Mouse (Mus musculus) regulatory T cell (primary cell): ENCODE results near the gene Atp2c2.

Experiments used
- in situ Hi-C: fragments of 300-600 bp; cut with MboI, MseI; formaldehyde crosslinking; loops from one replicate; pipeline ENCODE4 v1.15.1; 2025; ENCODE audit warnings: high pct_unique_total_duplicates

The Atp2c2 gene

GRCm38 (mm10) chr8:119742409-119742808 lies 42.6 kb downstream of the Atp2c2 start:
- in situ Hi-C loops: no loop called here

GRCm38 (mm10) chr8:119743291-119744026 lies 43.6 kb downstream of the Atp2c2 start:
- in situ Hi-C loops: no loop called here

- in situ Hi-C loops: no loop called here
Measured at GRCm38 (mm10) chr8:119744604-119745003, 44.8 kb downstream of the Atp2c2 start.

- in situ Hi-C loops: no loop called here
Measured at GRCm38 (mm10) chr8:119755238-119756146, 55.7 kb downstream of the Atp2c2 start.

GRCm38 (mm10) chr8:119756147-119756461 lies 56.3 kb downstream of the Atp2c2 start:
- in situ Hi-C loops: no loop called here

- in situ Hi-C loops: no loop called here
Measured at GRCm38 (mm10) chr8:119756538-119756937, 56.7 kb downstream of the Atp2c2 start.

GRCm38 (mm10) chr8:119761692-119762091 lies 61.9 kb downstream of the Atp2c2 start:
- in situ Hi-C loops: no loop called here

GRCm38 (mm10) chr8:119762226-119763220 lies 62.7 kb downstream of the Atp2c2 start:
- in situ Hi-C loops: no loop called here

- in situ Hi-C loops: no loop called here
Measured at GRCm38 (mm10) chr8:119765311-119765710, 65.5 kb downstream of the Atp2c2 start.

GRCm38 (mm10) chr8:119765761-119766444 lies 66.1 kb downstream of the Atp2c2 start:
- in situ Hi-C loops: no loop called here

- in situ Hi-C loops: loop anchor here (5.0 kb wide), 1 partner anchor 89 kb away; no protein-coding TSS in a partner anchor
Measured at GRCm38 (mm10) chr8:119776668-119777245, 76.9 kb downstream of the Atp2c2 start.

- in situ Hi-C loops: loop anchor here (5.0 kb wide), 1 partner anchor 90 kb away; no protein-coding TSS in a partner anchor
Measured at GRCm38 (mm10) chr8:119777765-119778164, 78.0 kb downstream of the Atp2c2 start.

GRCm38 (mm10) chr8:119778263-119778662 lies 78.5 kb downstream of the Atp2c2 start, which contains the start of gene Tldc1:
Tldc1 (minus strand) TSS chr8:119778416.
- in situ Hi-C loops: loop anchor here (5.0 kb wide), 1 partner anchor 91 kb away; no protein-coding TSS in a partner anchor

- in situ Hi-C loops: loop anchor here (5.0 kb wide), 1 partner anchor 92 kb away; no protein-coding TSS in a partner anchor
Measured at GRCm38 (mm10) chr8:119779013-119779737, 79.4 kb downstream of the Atp2c2 start.

- in situ Hi-C loops: loop anchor here (5.0 kb wide), 1 partner anchor 62 kb away; the partner anchor contains the start of gene Cotl1
Measured at GRCm38 (mm10) chr8:119780402-119781049, 80.7 kb downstream of the Atp2c2 start.

GRCm38 (mm10) chr8:119781086-119781840 lies 81.5 kb downstream of the Atp2c2 start:
- in situ Hi-C loops: loop anchor here (5.0 kb wide), 1 partner anchor 61 kb away; the partner anchor contains the start of gene Cotl1

- in situ Hi-C loops: loop anchor here (5.0 kb wide), 1 partner anchor 60 kb away; the partner anchor contains the start of gene Cotl1
Measured at GRCm38 (mm10) chr8:119782715-119783114, 82.9 kb downstream of the Atp2c2 start.

- in situ Hi-C loops: loop anchor here (5.0 kb wide), 1 partner anchor 59 kb away; the partner anchor contains the start of gene Cotl1
Measured at GRCm38 (mm10) chr8:119783579-119783978, 83.8 kb downstream of the Atp2c2 start.
